Mouse (Mus musculus) C2C12 (cell line): ENCODE measurements around the gene Clybl. TPM values are rescaled to one million over a fixed set of nuclear protein-coding genes. Genes with fewer than 3 reads are reported as not detected.

Experiments used
- H3K27me3 ChIP-seq: one replicate; pipeline ENCODE4 v1.6.1; 2011; ENCODE audit not compliant: control insufficient read depth, insufficient read depth, insufficient read length
- H3K36me3 ChIP-seq: one replicate; pipeline ENCODE4 v1.6.1; 2011; ENCODE audit not compliant: control insufficient read depth, insufficient read depth
- H3K4me3 ChIP-seq: one replicate; pipeline ENCODE4 v1.5.1; 2011; ENCODE audit warnings: mild to moderate bottlenecking, control low read depth; ENCODE audit not compliant: poor library complexity, insufficient read depth, severe bottlenecking
- H3K79me2 ChIP-seq: one replicate; pipeline ENCODE4 v1.6.1; 2011; ENCODE audit not compliant: control insufficient read depth, insufficient read depth
- H3K79me3 ChIP-seq: one replicate; pipeline ENCODE4 v1.6.1; 2011; ENCODE audit warnings: low read depth, control low read depth
- H3ac ChIP-seq: one replicate; pipeline ENCODE3; 2011; ENCODE audit warnings: low read depth; ENCODE audit not compliant: control insufficient read depth, insufficient read length
- CEBPB ChIP-seq: IDR thresholded peaks from one replicate; pipeline ENCODE4 v1.6.1; 2011; ENCODE audit warnings: low read depth, mild to moderate bottlenecking, control low read depth, moderate library complexity
- CTCF ChIP-seq: IDR thresholded peaks from one replicate; pipeline ENCODE4 v1.5.1; 2011; ENCODE audit not compliant: control insufficient read depth, insufficient read depth, insufficient read length
- FOSL1 ChIP-seq: IDR thresholded peaks from one replicate; pipeline ENCODE4 v1.8.0; 2011; ENCODE audit warnings: mild to moderate bottlenecking, low read length; ENCODE audit not compliant: poor library complexity, insufficient read depth, severe bottlenecking
- MAX ChIP-seq: IDR thresholded peaks from one replicate; pipeline ENCODE4 v1.6.1; 2011; ENCODE audit warnings: mild to moderate bottlenecking, control low read depth
- MYOD1 ChIP-seq: IDR thresholded peaks from one replicate; pipeline ENCODE4 v1.6.1; 2011; ENCODE audit warnings: low read depth; ENCODE audit not compliant: control insufficient read depth, insufficient read length
- MYOG ChIP-seq: IDR thresholded peaks from one replicate; pipeline ENCODE4 v1.6.1; 2011; ENCODE audit not compliant: control insufficient read depth, insufficient read length; ENCODE audit errors: extremely low read depth
- USF1 ChIP-seq: IDR thresholded peaks from one replicate; pipeline ENCODE4 v1.6.1; 2011; ENCODE audit warnings: low read depth, mild to moderate bottlenecking, control low read depth, moderate library complexity
- polyA plus RNA-seq: library from polyadenylated mRNA; unstranded; fragments of >200 nt; fragmentation: generic; extraction: Trizol; gene quantifications from one replicate; pipeline ENCODE4 v1.2.1, GENCODE M21; 2012; ENCODE audit warnings: missing spikeins

Gene Clybl
- polyA plus RNA-seq, 1 experiment, result 5.2 TPM

DNA sequence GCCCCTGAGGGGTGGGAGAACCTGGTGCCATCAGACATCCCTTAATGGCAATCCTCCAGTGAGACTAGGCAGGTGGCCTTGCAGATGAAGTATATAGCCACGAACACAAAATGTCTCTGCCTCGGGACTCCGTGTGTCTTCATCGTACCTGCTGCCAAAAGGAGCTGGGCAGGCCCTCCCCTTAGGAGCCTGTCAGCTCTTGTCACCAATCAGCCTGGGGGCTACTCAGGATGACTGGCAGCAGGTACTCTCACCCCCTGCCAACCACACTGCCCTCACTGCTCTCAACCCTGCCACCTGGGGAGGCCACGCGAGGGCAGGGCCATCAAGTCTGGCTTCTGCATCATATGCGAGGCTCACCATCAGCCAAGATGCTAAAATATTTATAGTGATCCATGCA lies 166.6 kb downstream of the Clybl start:
- no peak overlapping the region for H3K4me3 ChIP-seq
- TF ChIP-seq CEBPB (no peak), USF1 (no peak), FOSL1 (no peak), MYOG (no peak), CTCF (no peak), MYOD1 (no peak), MAX (no peak)
- no peak overlapping the region for H3ac ChIP-seq
- no peaks in the 10 kb centered on the region for H3K36me3 ChIP-seq
- no peaks in the 10 kb centered on the region for H3K27me3 ChIP-seq
- H3K79me2 ChIP-seq, result no peaks in the 10 kb centered on the region
- no peaks in the 10 kb centered on the region for H3K79me3 ChIP-seq

DNA sequence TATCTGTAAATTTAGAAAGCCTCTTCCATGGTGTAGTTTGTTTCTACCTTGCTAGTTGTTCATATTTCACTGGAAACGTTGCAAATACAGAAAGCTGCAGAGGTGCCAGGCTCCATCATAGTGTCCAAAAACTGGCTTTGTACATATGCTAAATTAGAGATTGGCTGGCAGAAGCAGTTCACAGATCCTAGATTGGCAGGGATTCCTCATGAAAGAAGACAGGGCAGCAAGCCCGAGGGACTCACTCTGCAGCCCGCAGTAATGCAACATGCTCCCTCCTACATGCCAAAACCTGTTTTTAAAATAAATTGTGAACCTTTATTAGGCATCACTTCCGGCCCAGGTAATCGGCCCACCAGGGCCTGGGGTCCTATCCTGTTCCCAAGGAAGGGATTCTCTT lies 167.8 kb downstream of the Clybl start:
- Histone ChIP-seq H3K4me3 (no peak overlapping the region), H3ac (no peak overlapping the region), H3K79me2 (no peaks in the 10 kb centered on the region), H3K79me3 (no peaks in the 10 kb centered on the region), H3K27me3 (no peaks in the 10 kb centered on the region), H3K36me3 (no peaks in the 10 kb centered on the region)
- no peak for TF ChIP-seq FOSL1
- no peak for TF ChIP-seq MYOD1
- no peak for TF ChIP-seq MAX
- no peak for TF ChIP-seq CTCF
- TF ChIP-seq CEBPB, result no peak
- TF ChIP-seq MYOG, result no peak
- TF ChIP-seq USF1, result no peak

DNA sequence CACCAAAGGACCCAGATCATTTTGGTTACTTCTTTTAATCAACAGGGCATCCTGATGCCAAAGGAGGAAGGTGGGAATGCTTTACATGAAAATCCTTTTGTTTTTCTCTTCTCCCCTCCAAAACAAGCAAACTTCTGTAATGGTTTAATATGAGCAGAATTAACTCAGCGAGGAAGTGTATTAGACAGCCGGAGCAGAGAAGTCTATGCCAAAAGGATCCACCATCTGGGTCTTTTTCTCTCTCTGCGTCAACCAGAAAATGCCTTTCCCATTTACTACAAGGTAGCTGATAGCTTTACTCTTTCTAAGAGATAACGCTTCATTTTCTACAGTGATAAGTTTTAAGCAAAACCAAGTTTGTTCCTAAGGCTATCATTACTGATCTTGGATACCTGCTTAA lies 168.3 kb downstream of the Clybl start:
- no peaks in the 10 kb centered on the region for H3K79me3 ChIP-seq
- H3ac ChIP-seq, result no peak overlapping the region
- no peak overlapping the region for H3K4me3 ChIP-seq
- TF ChIP-seq FOSL1 (no peak), MAX (no peak), CTCF (no peak), USF1 (no peak), MYOD1 (no peak), CEBPB (no peak), MYOG (no peak)
- no peaks in the 10 kb centered on the region for H3K79me2 ChIP-seq
- H3K36me3 ChIP-seq, result no peaks in the 10 kb centered on the region
- H3K27me3 ChIP-seq, result no peaks in the 10 kb centered on the region

DNA sequence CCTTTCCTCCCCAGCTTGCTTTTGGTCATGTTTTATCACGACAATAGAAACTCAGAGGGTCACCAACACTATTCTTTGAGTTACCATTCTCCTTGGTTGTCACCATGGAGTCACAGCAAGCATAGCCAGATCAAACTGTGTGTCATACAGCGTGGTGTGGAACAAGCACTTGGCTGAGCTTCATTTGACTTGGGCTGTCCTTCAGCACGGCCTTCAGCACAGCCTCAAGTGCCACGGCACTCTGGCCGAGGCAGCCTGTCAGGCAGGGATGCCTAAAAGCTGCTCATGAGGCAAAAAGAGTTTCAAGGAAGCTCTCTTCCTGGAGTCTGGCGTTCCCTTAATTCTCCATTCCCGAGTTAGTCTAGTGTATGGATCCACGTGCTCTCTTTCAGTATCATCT lies 169.3 kb downstream of the Clybl start:
- no peak overlapping the region for H3ac ChIP-seq
- TF ChIP-seq FOSL1 (no peak), MYOG (no peak), USF1 (no peak), MAX (no peak), MYOD1 (no peak), CTCF (no peak), CEBPB (no peak)
- H3K4me3 ChIP-seq, result no peak overlapping the region
- H3K36me3 ChIP-seq, result no peaks in the 10 kb centered on the region
- no peaks in the 10 kb centered on the region for H3K27me3 ChIP-seq
- no peaks in the 10 kb centered on the region for H3K79me3 ChIP-seq
- no peaks in the 10 kb centered on the region for H3K79me2 ChIP-seq

DNA sequence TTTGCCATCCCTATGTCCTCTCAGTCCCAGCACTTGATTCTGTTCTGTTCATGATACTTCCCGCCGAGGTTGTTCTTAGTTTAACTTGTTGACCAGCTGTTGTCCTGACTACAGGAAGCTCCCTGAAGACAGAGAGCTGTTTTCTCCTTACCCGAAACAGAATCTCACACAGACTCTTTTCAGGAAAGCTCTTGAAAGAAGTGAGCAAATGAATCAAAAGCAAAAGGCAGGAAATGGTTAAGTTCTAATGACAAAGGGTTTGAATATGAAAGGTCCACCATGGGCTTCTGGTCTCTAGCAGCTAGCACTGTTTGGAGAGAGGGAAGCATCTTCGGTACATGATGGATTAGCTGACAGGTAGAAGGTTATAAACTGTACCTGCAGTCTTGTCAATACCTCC lies 175.8 kb downstream of the Clybl start:
- Histone ChIP-seq H3K4me3 (no peak overlapping the region), H3K79me3 (no peaks in the 10 kb centered on the region), H3K79me2 (no peaks in the 10 kb centered on the region), H3K36me3 (no peaks in the 10 kb centered on the region), H3ac (no peak overlapping the region), H3K27me3 (no peaks in the 10 kb centered on the region)
- TF ChIP-seq CEBPB, result no peak
- TF ChIP-seq CTCF, result no peak
- no peak for TF ChIP-seq FOSL1
- TF ChIP-seq MAX, result no peak
- TF ChIP-seq MYOD1, result no peak
- no peak for TF ChIP-seq USF1
- TF ChIP-seq MYOG, result no peak

DNA sequence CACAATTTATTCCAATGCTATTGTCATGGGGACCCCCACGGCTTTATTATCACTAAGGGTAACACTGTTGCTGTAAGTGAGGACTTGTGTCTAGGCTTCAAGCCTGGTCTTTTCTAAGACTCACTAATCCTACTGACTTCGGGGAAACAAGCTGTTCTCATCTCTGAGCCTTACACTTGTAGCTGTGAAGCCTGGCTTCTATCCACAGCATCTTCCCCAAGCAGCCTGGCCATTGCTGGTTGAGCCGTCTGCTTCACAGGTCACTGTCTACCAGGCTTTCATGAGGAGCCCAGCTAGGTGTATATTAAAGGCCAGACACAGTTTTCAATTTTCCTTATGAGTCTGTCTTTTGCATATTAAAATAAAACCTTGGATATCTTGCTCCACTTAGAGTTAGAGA lies 177.1 kb downstream of the Clybl start:
- H3K4me3 ChIP-seq, result no peak overlapping the region
- no peaks in the 10 kb centered on the region for H3K79me3 ChIP-seq
- no peaks in the 10 kb centered on the region for H3K79me2 ChIP-seq
- H3K36me3 ChIP-seq, result no peaks in the 10 kb centered on the region
- no peak overlapping the region for H3ac ChIP-seq
- no peak for TF ChIP-seq MYOG
- TF ChIP-seq CEBPB, result no peak
- no peak for TF ChIP-seq MAX
- no peak for TF ChIP-seq FOSL1
- no peak for TF ChIP-seq USF1
- no peak for TF ChIP-seq MYOD1
- TF ChIP-seq CTCF, result no peak
- H3K27me3 ChIP-seq, result no peaks in the 10 kb centered on the region
